Mouse (Mus musculus) forebrain, embryonic 14.5 days (tissue): ENCODE results near the gene Sobp. TPM values are rescaled to one million over a fixed set of nuclear protein-coding genes. Genes with fewer than 3 reads are reported as not detected.

ENCODE experiments used
- ATAC-seq: fragments of 200-750 bp; cut with Nextera tagmentation; 2 replicates; pipeline ENCODE4 v1.8.0; 2017; ENCODE audit warnings: mild to moderate bottlenecking, moderate library complexity
- DNase-seq: peaks from one replicate; pipeline ENCODE4 v3.0.0-alpha.2; 2015; ENCODE audit warnings: low spot score
- H3K27ac ChIP-seq: fragments of 300-500 bp; sonication (generic); 2 replicates; pipeline ENCODE4 v1.5.1; 2014; ENCODE audit warnings: low read depth, mild to moderate bottlenecking, control low read depth, low read length, moderate library complexity
- H3K27me3 ChIP-seq: fragments of 300-500 bp; sonication (generic); replicated peaks from 2 replicates; pipeline ENCODE4 v1.6.1; 2014; ENCODE audit warnings: low read length, control low read depth, mixed read lengths; ENCODE audit not compliant: control insufficient read depth, insufficient read depth
- H3K36me3 ChIP-seq: fragments of 300-500 bp; sonication (generic); 2 replicates; pipeline ENCODE4 v1.6.1; 2014; ENCODE audit warnings: low read length, control low read depth; ENCODE audit not compliant: control insufficient read depth, insufficient read depth
- H3K4me1 ChIP-seq: fragments of 300-500 bp; sonication (generic); 2 replicates; pipeline ENCODE4 v1.6.1; 2014; ENCODE audit warnings: antibody characterized with exemption, low read length, control low read depth; ENCODE audit not compliant: control insufficient read depth, insufficient read depth
- H3K4me2 ChIP-seq: fragments of 300-500 bp; sonication (generic); 2 replicates; pipeline ENCODE4 v1.6.1; 2014; ENCODE audit warnings: mild to moderate bottlenecking, control low read depth, low read length
- H3K4me3 ChIP-seq: fragments of 300-500 bp; sonication (generic); 2 replicates; pipeline ENCODE4 v1.5.1; 2014; ENCODE audit warnings: low read depth, low read length, control low read depth
- H3K9ac ChIP-seq: fragments of 300-500 bp; sonication (generic); 2 replicates; pipeline ENCODE4 v1.6.1; 2014; ENCODE audit warnings: mild to moderate bottlenecking, low read length, control low read depth, moderate library complexity
- H3K9me3 ChIP-seq: fragments of 300-500 bp; sonication (generic); replicated peaks from 2 replicates; pipeline ENCODE4 v1.6.1; 2016; ENCODE audit warnings: low read length, control low read depth, mixed read lengths; ENCODE audit not compliant: control insufficient read depth
- WGBS: fragments of 180-500 bp; shearing (Covaris S2); extraction: QIAGEN DNeasy Blood & Tissue Kit; methylation state at CpG from one replicate; pipeline ENCODE4 v1.1.7; 2014; 5-methylcytosine and 5-hydroxymethylcytosine counted together
- polyA plus RNA-seq: library from polyadenylated mRNA; unstranded; fragments of >200 nt; fragmentation: Nextera tagmentation; extraction: Ambion mirVana; gene quantifications from 2 replicates; pipeline ENCODE4 v1.2.1, GENCODE M21; 2014

The Sobp gene
- polyA plus RNA-seq, 1 experiment from 2014 or later, result 12.8 TPM

- Histone ChIP-seq H3K4me3 (no peak overlapping the region), H3K27me3 (no peaks in the 10 kb centered on the region), H3K9ac (no peak overlapping the region), H3K27ac (no peak overlapping the region), H3K9me3 (no peaks in the 10 kb centered on the region), H3K4me1 (peaks cover 10% of the 10 kb centered on the region), H3K4me2 (no peak overlapping the region), H3K36me3 (peaks cover 13% of the 10 kb centered on the region; the same call in 1 of the 2 replicates)
- no peak for DNase-seq
- ATAC-seq, result no peak
- WGBS, result 42% methylated on average over 3 of the region's 3 CpGs
Measured at GRCm38 (mm10) chr10:43090040-43090439, 84.3 kb downstream of the Sobp start.

GRCm38 (mm10) chr10:43087421-43087820 is 86.9 kb downstream of the Sobp start:
- no peak overlapping the region for H3K4me3 ChIP-seq
- H3K36me3 ChIP-seq, result peaks cover 13% of the 10 kb centered on the region; the same call in 1 of the 2 replicates
- H3K27ac ChIP-seq, result no peak overlapping the region
- H3K9me3 ChIP-seq, result no peaks in the 10 kb centered on the region
- no peak overlapping the region for H3K9ac ChIP-seq
- H3K4me2 ChIP-seq, result no peak overlapping the region
- ATAC-seq (no peak), DNase-seq (no peak)
- peaks cover 13% of the 10 kb centered on the region for H3K4me1 ChIP-seq
- H3K27me3 ChIP-seq, result no peaks in the 10 kb centered on the region
- WGBS, result 23% methylated on average over 2 of the region's 2 CpGs

GRCm38 (mm10) chr10:43086888-43087287 is 87.4 kb downstream of the Sobp start:
- no peak for ATAC-seq

GRCm38 (mm10) chr10:43084087-43084366 is 90.3 kb downstream of the Sobp start:
- H3K9ac ChIP-seq, result peak overlapping the region; percentile 40
- ATAC-seq (peak; percentile 54), DNase-seq (no peak)
- H3K4me2 ChIP-seq, result peak overlapping the region; percentile 21; the same call in 1 of the 2 replicates
- H3K36me3 ChIP-seq, result peaks cover 13% of the 10 kb centered on the region; the same call in 1 of the 2 replicates
- 5% methylated on average over 6 of the region's 6 CpGs for WGBS
- peaks cover 16% of the 10 kb centered on the region for H3K4me1 ChIP-seq
- peak overlapping the region; percentile 81 for H3K27ac ChIP-seq
- H3K4me3 ChIP-seq, result no peak overlapping the region
- no peaks in the 10 kb centered on the region for H3K27me3 ChIP-seq
- H3K9me3 ChIP-seq, result no peaks in the 10 kb centered on the region

More at GRCm38 (mm10) chr10:43086888-43087287, 87.4 kb downstream of the Sobp start:
- H3K9me3 ChIP-seq, result no peaks in the 10 kb centered on the region
- H3K9ac ChIP-seq, result no peak overlapping the region
- H3K4me2 ChIP-seq, result no peak overlapping the region
- H3K36me3 ChIP-seq, result peaks cover 13% of the 10 kb centered on the region; the same call in 1 of the 2 replicates
- no peak overlapping the region for H3K4me3 ChIP-seq
- H3K27me3 ChIP-seq, result no peaks in the 10 kb centered on the region
- H3K4me1 ChIP-seq, result peaks cover 13% of the 10 kb centered on the region
- H3K27ac ChIP-seq, result no peak overlapping the region
- 90% methylated on average over 6 of the region's 6 CpGs for WGBS
- no peak for DNase-seq

GRCm38 (mm10) chr10:43083288-43084086 is 90.8 kb downstream of the Sobp start:
- Histone ChIP-seq H3K9ac (peak overlapping the region; percentile 40), H3K4me2 (peak overlapping the region; percentile 21; the same call in 1 of the 2 replicates), H3K36me3 (peaks cover 13% of the 10 kb centered on the region; the same call in 1 of the 2 replicates), H3K9me3 (no peaks in the 10 kb centered on the region), H3K27ac (peak overlapping the region; percentile 81), H3K4me1 (peaks cover 16% of the 10 kb centered on the region), H3K27me3 (no peaks in the 10 kb centered on the region), H3K4me3 (no peak overlapping the region)
- DNase-seq (peak; percentile 64), ATAC-seq (peak; percentile 57)
- WGBS, result 38% methylated on average over 8 of the region's 9 CpGs

- WGBS, result 44% methylated on average over 3 of the region's 3 CpGs
Measured at GRCm38 (mm10) chr10:43081316-43081715, 93.0 kb downstream of the Sobp start.

GRCm38 (mm10) chr10:43075535-43076152 is 98.7 kb downstream of the Sobp start:
- no peaks in the 10 kb centered on the region for H3K9me3 ChIP-seq
- no peak overlapping the region for H3K9ac ChIP-seq
- no peaks in the 10 kb centered on the region for H3K36me3 ChIP-seq
- peak overlapping the region; percentile 44; the same call in 1 of the 2 replicates for H3K27ac ChIP-seq
- DNase-seq (peak; percentile 88), ATAC-seq (peak; percentile 81)
- H3K4me3 ChIP-seq, result no peak overlapping the region
- H3K4me1 ChIP-seq, result peaks cover 17% of the 10 kb centered on the region
- H3K27me3 ChIP-seq, result no peaks in the 10 kb centered on the region
- H3K4me2 ChIP-seq, result no peak overlapping the region; the same call in 1 of the 2 replicates
- WGBS, result 58% methylated on average over 13 of the region's 13 CpGs

More at GRCm38 (mm10) chr10:43081316-43081715, 93.0 kb downstream of the Sobp start:
- Histone ChIP-seq H3K4me1 (peaks cover 16% of the 10 kb centered on the region), H3K9ac (no peak overlapping the region), H3K9me3 (no peaks in the 10 kb centered on the region), H3K4me2 (no peak overlapping the region), H3K27ac (no peak overlapping the region), H3K4me3 (no peak overlapping the region), H3K36me3 (peaks cover under 1% of the 10 kb centered on the region; the same call in 1 of the 2 replicates), H3K27me3 (no peaks in the 10 kb centered on the region)
- DNase-seq (peak; percentile 56), ATAC-seq (no peak)

- no peak for ATAC-seq
- Histone ChIP-seq H3K4me3 (no peak overlapping the region), H3K4me1 (peaks cover 17% of the 10 kb centered on the region), H3K27ac (peak overlapping the region; percentile 21; the same call in 1 of the 2 replicates), H3K36me3 (no peaks in the 10 kb centered on the region), H3K27me3 (no peaks in the 10 kb centered on the region), H3K9me3 (no peaks in the 10 kb centered on the region), H3K4me2 (no peak overlapping the region), H3K9ac (no peak overlapping the region; the same call in 1 of the 2 replicates)
- 47% methylated on average over 8 of the region's 8 CpGs for WGBS
- DNase-seq, result no peak
Measured at GRCm38 (mm10) chr10:43073281-43073680, 101.0 kb downstream of the Sobp start.

GRCm38 (mm10) chr10:43070893-43071292 is 103.4 kb downstream of the Sobp start:
- ATAC-seq (no peak), DNase-seq (no peak)
- 91% methylated on average over 6 of the region's 6 CpGs for WGBS
- Histone ChIP-seq H3K27me3 (no peaks in the 10 kb centered on the region), H3K36me3 (peaks cover 4% of the 10 kb centered on the region; the same call in 1 of the 2 replicates), H3K4me2 (no peak overlapping the region), H3K9me3 (no peaks in the 10 kb centered on the region), H3K9ac (no peak overlapping the region), H3K27ac (no peak overlapping the region), H3K4me1 (peaks cover 14% of the 10 kb centered on the region), H3K4me3 (no peak overlapping the region)
